14 mouse cellular contexts compared by ENCODE assay signal in the genomic region with DNA sequence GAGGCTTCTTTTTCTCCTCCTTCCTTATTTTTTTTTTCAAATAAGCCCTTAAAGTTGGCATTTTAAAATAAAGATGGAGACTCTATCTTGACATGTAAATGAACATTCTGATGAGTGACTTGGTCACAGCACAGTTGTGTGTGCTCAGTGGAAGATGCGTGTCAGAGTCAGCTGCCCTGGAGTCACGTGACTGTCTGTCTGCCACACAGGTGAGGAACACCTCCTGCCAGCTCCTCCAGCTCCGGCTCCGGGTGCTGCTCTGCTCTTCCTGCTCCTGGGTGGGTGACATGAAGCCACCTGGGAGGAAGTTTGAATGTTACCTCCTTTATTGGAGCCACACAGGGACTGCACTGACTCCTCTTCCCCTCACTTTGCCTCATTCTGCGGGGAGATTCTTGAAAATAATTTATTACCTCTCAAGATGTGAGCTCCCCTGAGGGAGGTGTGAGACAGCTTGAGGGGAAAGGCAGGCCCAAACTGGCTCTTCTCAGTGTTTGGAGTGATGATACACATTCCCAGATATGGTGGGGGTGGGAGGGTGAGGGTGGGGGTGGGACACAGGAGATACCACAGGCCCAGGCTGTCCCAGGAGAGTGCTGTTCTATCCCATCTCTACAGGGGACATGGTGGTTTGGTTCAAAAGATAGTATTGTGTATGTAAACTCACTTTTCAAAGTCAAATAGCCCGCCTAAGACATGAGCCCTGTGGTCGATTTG.
DNase-seq lines count a peak whose midpoint lies in the region; ATAC-seq and TF ChIP-seq lines count a peak whose summit lies in the region.
"Had no signal": no experiment of that assay in that cellular context is flagged by ENCODE, and none has a peak within 500 bp of the region (broad histone marks: within the 10 kb centered on the region; RNA-seq: fewer than 3 reads in every experiment).

No protein-coding gene starts in this region.

- TF ChIP-seq CTCF in lung, embryonic 14.5 days (IDR thresholded peaks at IDR 0.05; ENCODE audit: low read depth) = no peak
- TF ChIP-seq CTCF in intestine, postnatal 0 days (IDR thresholded peaks at IDR 0.05; ENCODE audit: low read depth) = no peak

- no peaks in the 10 kb centered on the region for H3K27me3 ChIP-seq in lung, embryonic 14.5 days (ENCODE audit: insufficient read depth, low read length)
- no peaks in the 10 kb centered on the region for H3K27me3 ChIP-seq in intestine, postnatal 0 days (replicated peaks; ENCODE audit: control insufficient read depth, insufficient read depth, low read length)
- H3K27me3 ChIP-seq in liver, embryonic 15.5 days = 0 out of 2 replicates have a peak, but pooled peaks cover 10% of the 10 kb centered on the region
- H3K27me3 ChIP-seq: limb, embryonic 13.5 days; midbrain, embryonic 12.5 days had no signal

- no peak overlapping the region for H3K27ac ChIP-seq in lung, embryonic 14.5 days (ENCODE audit: low read depth)
- peak overlapping the region; percentile 62 for H3K27ac ChIP-seq in intestine, postnatal 0 days (ENCODE audit: low read depth, low read length)
- peak overlapping the region; percentile 43; the same call in 1 of the 2 replicates for H3K27ac ChIP-seq in liver, embryonic 15.5 days (replicated peaks)
- H3K27ac ChIP-seq: limb, embryonic 13.5 days; midbrain, embryonic 12.5 days had no signal

- no peak overlapping the region for H3K4me3 ChIP-seq in lung, embryonic 14.5 days (ENCODE audit: low read depth, low read length)
- no peak overlapping the region for H3K4me3 ChIP-seq in intestine, postnatal 0 days (ENCODE audit: low read depth, low read length)
- H3K4me3 ChIP-seq in liver, embryonic 15.5 days (replicated peaks) = no peak overlapping the region
- H3K4me3 ChIP-seq: erythroblast, embryonic 14.5 days; limb, embryonic 13.5 days; midbrain, embryonic 12.5 days had no signal

- no peak overlapping the region for H3K4me2 ChIP-seq in lung, embryonic 14.5 days
- peak overlapping the region; percentile 45 for H3K4me2 ChIP-seq in intestine, postnatal 0 days (replicated peaks; ENCODE audit: low read depth)
- no peak overlapping the region for H3K4me2 ChIP-seq in liver, embryonic 15.5 days
- H3K4me2 ChIP-seq: limb, embryonic 13.5 days; midbrain, embryonic 12.5 days had no signal

- no peaks in the 10 kb centered on the region for H3K9me3 ChIP-seq in lung, embryonic 14.5 days (ENCODE audit: low read depth, low read length)
- no peaks in the 10 kb centered on the region for H3K9me3 ChIP-seq in intestine, postnatal 0 days (ENCODE audit: control insufficient read depth)
- H3K9me3 ChIP-seq in liver, embryonic 15.5 days (replicated peaks) = no peaks in the 10 kb centered on the region
- H3K9me3 ChIP-seq: limb, embryonic 13.5 days; midbrain, embryonic 12.5 days had no signal

- ATAC-seq in lung, embryonic 14.5 days (ENCODE audit: insufficient read depth) = 0 out of 2 replicates have a peak, but pooled peaks have one; percentile 26
- peak; percentile 26 for ATAC-seq in intestine, postnatal 0 days
- peak; percentile 30; the same call in 1 of the 2 replicates for ATAC-seq in liver, embryonic 15.5 days (ENCODE audit: insufficient read depth)

- no peaks in the 10 kb centered on the region for H3K4me1 ChIP-seq in lung, embryonic 14.5 days (ENCODE audit: insufficient read depth)
- H3K4me1 ChIP-seq in intestine, postnatal 0 days (replicated peaks; ENCODE audit: control insufficient read depth, insufficient read depth, low read length) = peaks cover 10% of the 10 kb centered on the region; the same call in 1 of the 2 replicates
- H3K4me1 ChIP-seq in liver, embryonic 15.5 days (replicated peaks) = peaks cover 18% of the 10 kb centered on the region

- H3K9ac ChIP-seq in lung, embryonic 14.5 days = no peak overlapping the region
- no peak overlapping the region for H3K9ac ChIP-seq in intestine, postnatal 0 days (ENCODE audit: low read depth, low read length)
- H3K9ac ChIP-seq in liver, embryonic 15.5 days = no peak overlapping the region
- H3K9ac ChIP-seq: limb, embryonic 13.5 days; midbrain, embryonic 12.5 days had no signal

- 44% methylated on average over 7 of the region's 7 CpGs for WGBS in lung, embryonic 14.5 days
- WGBS in intestine, postnatal 0 days = 38% methylated on average over 7 of the region's 7 CpGs
- WGBS in liver, embryonic 15.5 days (ENCODE audit: insufficient replicate concordance) = 50% methylated on average over 7 of the region's 7 CpGs

- intact Hi-C loops in heart, postnatal 10 days (cut with DNase I) = loop anchor here (5.0 kb wide), 2 partner anchors 34 to 164 kb away; partner anchors contain the start of gene Tnpo1

- DNase-seq in heart, adult 11 months = peak; percentile 82
- no peak for DNase-seq in heart, postnatal 10 days
- no peak for DNase-seq in lung, embryonic 14.5 days
- DNase-seq in lung, postnatal 25 days (ENCODE audit: low spot score) = no peak
- no peak for DNase-seq in ovary, postnatal 36 days (ENCODE audit: low spot score)
- no peak for DNase-seq in right cerebral cortex, postnatal 10 days (ENCODE audit: low spot score in 2 of 2)
- DNase-seq: adrenal gland, postnatal 25 days; B cell, adult 2 months; cerebellum, adult 11-12 months had no signal

- no peaks in the 10 kb centered on the region for H3K36me3 ChIP-seq in lung, embryonic 14.5 days (ENCODE audit: insufficient read depth)
- no peaks in the 10 kb centered on the region for H3K36me3 ChIP-seq in intestine, postnatal 0 days (ENCODE audit: control insufficient read depth, insufficient read depth)
- H3K36me3 ChIP-seq in liver, embryonic 15.5 days (replicated peaks) = no peaks in the 10 kb centered on the region
- H3K36me3 ChIP-seq: limb, embryonic 13.5 days; midbrain, embryonic 12.5 days had no signal
